Mouse (Mus musculus): ENCODE measurements around the gene Ttc6. TPM values are rescaled to one million over a fixed set of nuclear protein-coding genes. Genes with fewer than 3 reads are reported as not detected.
A peak's percentile ranks its signal among the peaks of the same experiment; 100 is the strongest.

Gene Ttc6
- polyA plus RNA-seq, 1 experiment: not detected

DNA sequence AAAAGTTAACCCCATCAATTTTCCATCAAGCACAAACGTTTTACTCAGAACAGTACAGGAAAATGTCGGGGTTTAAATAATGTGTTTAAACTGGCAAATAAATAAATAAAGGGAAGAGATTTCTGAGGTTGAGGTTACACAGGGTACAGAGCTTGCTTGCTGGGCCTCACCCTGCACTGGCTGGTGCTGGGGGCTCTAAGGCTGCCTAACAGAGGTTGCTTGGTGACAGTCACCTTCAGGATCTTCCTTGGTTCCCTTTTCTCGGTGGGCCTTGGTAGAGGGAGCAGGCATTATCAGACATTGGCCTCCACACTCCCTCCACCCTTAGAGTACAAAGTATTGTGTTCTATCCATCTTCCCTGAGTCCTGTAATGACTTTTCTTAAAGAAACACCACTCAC lies 11.6 kb upstream of the Ttc6 start:
- peaks cover 4% of the 10 kb centered on the region for H3K9me3 ChIP-seq
- no peak overlapping the region for H3K4me3 ChIP-seq (replicated peaks)
- peaks cover 72% of the 10 kb centered on the region for H3K27me3 ChIP-seq (replicated peaks)

DNA sequence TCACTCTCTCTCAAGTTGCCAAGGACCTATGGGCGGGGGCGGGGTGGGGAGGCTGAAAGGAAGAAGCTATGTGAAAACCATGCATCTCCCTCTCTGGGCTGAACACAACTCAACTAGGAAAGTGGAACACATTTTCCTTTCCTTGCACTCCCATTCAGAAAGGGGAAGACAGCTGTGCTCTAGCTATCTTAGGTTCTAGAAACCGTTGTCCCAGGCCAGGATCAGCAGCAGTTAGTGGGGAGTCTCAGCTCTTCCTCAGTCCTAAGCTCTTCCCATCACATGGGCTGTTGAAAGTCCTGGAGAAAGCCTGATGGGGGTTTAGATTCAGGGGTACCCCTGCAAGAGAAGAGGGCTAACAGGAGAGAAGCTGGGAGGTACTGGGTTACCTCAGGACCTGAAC lies 9.8 kb upstream of the Ttc6 start:
- peaks cover 17% of the 10 kb centered on the region for H3K4me1 ChIP-seq
- H3K27me3 ChIP-seq (replicated peaks): peaks cover 57% of the 10 kb centered on the region
- peaks cover 2% of the 10 kb centered on the region for H3K9me3 ChIP-seq
- no peak overlapping the region for H3K4me3 ChIP-seq (replicated peaks)
- no peaks in the 10 kb centered on the region for H3K36me3 ChIP-seq (replicated peaks; ENCODE audit: low read length)
- TF ChIP-seq GATA1 (IDR thresholded peaks at IDR 0.05; ENCODE audit: borderline replicate concordance, low read length) (no peak), FLI1 (IDR thresholded peaks at IDR 0.05; ENCODE audit: low read length) (no peak)

More for the DNA sequence above, 11.6 kb upstream of the Ttc6 start:
- Histone ChIP-seq H3K4me1 (peaks cover 31% of the 10 kb centered on the region), H3K36me3 (replicated peaks; ENCODE audit: low read length) (no peaks in the 10 kb centered on the region)
- no peak for TF ChIP-seq GATA1 (IDR thresholded peaks at IDR 0.05; ENCODE audit: borderline replicate concordance, low read length)
- no peak for TF ChIP-seq FLI1 (IDR thresholded peaks at IDR 0.05; ENCODE audit: low read length)

DNA sequence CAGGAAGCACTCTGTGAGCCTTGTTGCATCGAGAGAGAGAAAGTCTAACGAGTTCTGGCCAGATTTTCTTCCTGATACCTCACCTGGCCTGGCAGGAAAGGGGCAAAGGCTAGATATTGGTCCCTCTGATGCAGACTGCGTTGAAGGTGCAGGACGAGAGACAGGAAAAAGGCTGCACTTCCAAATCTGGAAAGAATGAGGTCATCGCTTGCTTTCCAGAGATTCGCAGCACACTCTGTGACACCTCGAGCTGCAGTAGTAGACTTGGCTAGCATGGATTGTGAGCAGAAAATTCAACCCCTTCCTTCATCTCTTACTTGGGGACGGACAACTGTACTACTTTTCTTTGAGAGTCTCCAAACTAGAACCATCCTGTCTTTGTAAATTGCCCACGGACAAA lies 7.9 kb downstream of the Ttc6 start:
- no peaks in the 10 kb centered on the region for H3K36me3 ChIP-seq (replicated peaks; ENCODE audit: low read length)
- H3K9me3 ChIP-seq: peaks cover 11% of the 10 kb centered on the region
- peaks cover 7% of the 10 kb centered on the region; the same call in 1 of the 2 replicates for H3K4me1 ChIP-seq
- H3K27me3 ChIP-seq (replicated peaks): peaks cover 15% of the 10 kb centered on the region
- TF ChIP-seq FLI1 (IDR thresholded peaks at IDR 0.05; ENCODE audit: low read length) (no peak), GATA1 (IDR thresholded peaks at IDR 0.05; ENCODE audit: borderline replicate concordance, low read length) (no peak)
- no peak overlapping the region for H3K4me3 ChIP-seq (replicated peaks)

DNA sequence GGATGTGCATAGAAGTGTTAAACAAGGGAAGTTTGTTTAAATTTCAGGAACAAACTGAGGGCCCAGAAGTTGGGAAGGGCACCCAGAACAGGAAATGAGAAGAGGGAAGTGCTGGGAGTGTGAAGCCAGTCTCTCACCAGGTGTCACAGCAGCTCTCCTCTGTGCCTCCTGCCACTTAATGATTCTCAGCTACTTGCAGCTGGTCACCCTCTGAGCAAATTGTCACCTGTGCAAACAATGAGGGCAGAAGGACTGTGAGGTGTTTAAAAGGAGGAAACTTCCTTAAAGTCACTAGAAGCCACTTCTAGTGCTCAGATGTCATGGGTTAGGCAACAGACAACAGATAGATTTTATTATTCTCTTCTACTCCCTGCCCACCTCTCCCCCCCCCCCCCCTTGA lies 8.5 kb downstream of the Ttc6 start:
- Histone ChIP-seq H3K9me3 (peaks cover 11% of the 10 kb centered on the region), H3K27me3 (replicated peaks) (peaks cover 15% of the 10 kb centered on the region)
- TF ChIP-seq FLI1 (IDR thresholded peaks at IDR 0.05; ENCODE audit: low read length) (no peak), GATA1 (IDR thresholded peaks at IDR 0.05; ENCODE audit: borderline replicate concordance, low read length) (no peak)

DNA sequence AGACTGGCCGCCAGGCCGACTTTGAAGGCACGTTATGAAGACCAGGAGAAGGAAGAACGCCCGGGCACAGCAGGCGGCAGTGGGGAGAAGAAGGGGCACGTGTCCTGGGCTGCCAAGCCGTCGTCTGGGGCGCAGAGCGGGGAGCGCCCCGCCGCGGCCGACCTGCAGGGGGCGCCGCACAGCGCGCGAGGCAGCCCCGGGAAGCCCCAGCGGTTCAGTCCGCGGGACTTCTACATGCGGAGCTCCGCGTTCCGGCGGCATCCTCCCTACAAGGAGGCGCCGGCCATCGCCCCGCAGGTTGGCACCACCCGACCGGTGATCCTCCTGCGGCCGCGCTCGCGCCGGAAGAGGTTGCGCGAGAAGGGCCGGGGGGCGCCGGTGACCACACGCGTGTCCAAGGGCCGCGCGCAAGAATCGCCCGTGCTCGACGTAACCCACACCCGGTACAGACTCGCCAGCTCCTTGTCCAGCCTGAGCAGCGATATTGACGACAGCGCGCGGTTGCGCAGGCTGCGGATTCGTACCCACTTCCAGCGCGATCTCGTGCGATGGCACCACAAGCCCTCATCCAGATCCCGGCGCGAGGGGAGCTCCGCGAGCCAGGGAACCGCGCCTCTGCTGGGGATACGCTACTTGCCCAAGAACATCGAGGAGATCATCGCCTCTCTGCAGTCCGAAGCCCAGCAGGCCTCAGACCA lies 12.2 kb downstream of the Ttc6 start:
- Histone ChIP-seq H3K9me3 (peaks cover 26% of the 10 kb centered on the region), H3K36me3 (replicated peaks; ENCODE audit: low read length) (no peaks in the 10 kb centered on the region), H3K27me3 (replicated peaks) (peaks cover 13% of the 10 kb centered on the region), H3K4me1 (peaks cover 7% of the 10 kb centered on the region; the same call in 1 of the 2 replicates), H3K4me3 (replicated peaks) (peak overlapping the region; percentile 69)
- TF ChIP-seq FLI1 (IDR thresholded peaks at IDR 0.05; ENCODE audit: low read length): no peak
- TF ChIP-seq GATA1 (IDR thresholded peaks at IDR 0.05; ENCODE audit: borderline replicate concordance, low read length): no peak

More for the DNA sequence above, 8.5 kb downstream of the Ttc6 start:
- H3K4me3 ChIP-seq (replicated peaks): no peak overlapping the region
- peaks cover 7% of the 10 kb centered on the region; the same call in 1 of the 2 replicates for H3K4me1 ChIP-seq
- no peaks in the 10 kb centered on the region for H3K36me3 ChIP-seq (replicated peaks; ENCODE audit: low read length)

DNA sequence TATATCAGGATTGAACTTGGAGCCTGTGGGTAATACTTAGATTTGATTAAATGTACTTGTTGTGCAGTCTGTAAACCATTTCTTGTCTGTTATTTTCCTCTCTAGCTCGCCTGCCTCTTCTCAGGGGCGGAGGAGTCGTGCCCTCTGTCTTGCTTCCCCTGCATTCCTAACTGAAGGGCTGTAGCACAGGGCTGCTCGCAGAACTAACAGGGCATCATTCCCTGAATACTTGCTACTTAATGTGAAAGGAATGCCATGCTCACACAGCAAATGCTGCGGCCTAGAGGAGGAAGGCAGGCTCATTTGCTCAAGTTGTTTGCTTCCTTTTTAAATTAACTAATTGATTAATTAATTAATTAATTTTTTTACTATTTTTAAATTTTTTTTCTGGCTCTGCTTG lies 43.7 kb downstream of the Ttc6 start:
- H3K36me3 ChIP-seq (replicated peaks; ENCODE audit: low read length): no peaks in the 10 kb centered on the region
- TF ChIP-seq GATA1 (IDR thresholded peaks at IDR 0.05; ENCODE audit: borderline replicate concordance, low read length) (no peak), FLI1 (IDR thresholded peaks at IDR 0.05; ENCODE audit: low read length) (no peak)
- no peak overlapping the region for H3K4me3 ChIP-seq (replicated peaks)
- H3K4me1 ChIP-seq: no peaks in the 10 kb centered on the region
- no peaks in the 10 kb centered on the region for H3K9me3 ChIP-seq
- H3K27me3 ChIP-seq (replicated peaks): no peaks in the 10 kb centered on the region

DNA sequence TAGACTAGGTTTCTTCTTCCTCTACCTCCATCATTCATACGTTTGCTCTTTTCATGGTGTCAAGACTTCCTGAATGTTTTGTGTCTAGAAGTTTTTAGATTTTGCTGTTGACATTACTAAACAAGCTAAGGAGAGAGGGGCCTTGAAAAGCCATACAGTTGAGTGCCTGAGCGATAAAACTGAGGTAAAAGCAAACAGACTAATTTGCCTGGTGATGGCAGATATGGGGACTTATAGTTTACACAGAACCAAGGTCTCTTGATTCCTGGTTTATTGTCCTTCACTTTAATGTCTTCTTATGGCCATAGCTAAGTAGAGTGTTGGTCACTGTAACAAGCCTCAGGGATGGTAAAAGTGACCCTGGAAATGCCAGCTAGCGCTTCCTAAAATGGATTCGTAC lies 51.2 kb downstream of the Ttc6 start:
- Histone ChIP-seq H3K27me3 (replicated peaks) (no peaks in the 10 kb centered on the region), H3K4me1 (no peaks in the 10 kb centered on the region)

DNA sequence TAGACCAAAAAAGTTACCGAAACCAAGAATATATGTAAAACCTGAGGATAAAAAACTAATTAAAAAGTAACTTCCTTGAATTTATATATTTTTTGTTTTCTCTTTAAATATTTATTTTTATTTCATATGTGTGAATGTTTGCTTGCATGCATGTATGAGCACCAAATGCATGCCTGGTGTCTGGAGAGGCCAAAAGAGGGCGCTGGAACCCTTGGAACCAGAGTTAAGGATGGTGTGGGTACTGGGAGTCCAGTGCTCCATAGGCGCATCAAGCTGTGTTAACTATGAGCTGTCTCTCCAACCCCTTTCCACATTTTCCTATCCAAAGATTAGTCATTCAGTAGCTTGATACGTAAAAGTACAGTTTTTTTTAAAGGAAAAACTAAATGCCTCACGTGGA lies 58.1 kb downstream of the Ttc6 start:
- Histone ChIP-seq H3K36me3 (replicated peaks; ENCODE audit: low read length) (no peaks in the 10 kb centered on the region), H3K9me3 (no peaks in the 10 kb centered on the region), H3K4me1 (no peaks in the 10 kb centered on the region), H3K27me3 (replicated peaks) (no peaks in the 10 kb centered on the region), H3K4me3 (replicated peaks) (no peak overlapping the region)
- TF ChIP-seq GATA1 (IDR thresholded peaks at IDR 0.05; ENCODE audit: borderline replicate concordance, low read length): no peak
- TF ChIP-seq FLI1 (IDR thresholded peaks at IDR 0.05; ENCODE audit: low read length): no peak

More for the DNA sequence above, 51.2 kb downstream of the Ttc6 start:
- no peak for TF ChIP-seq FLI1 (IDR thresholded peaks at IDR 0.05; ENCODE audit: low read length)
- no peak for TF ChIP-seq GATA1 (IDR thresholded peaks at IDR 0.05; ENCODE audit: borderline replicate concordance, low read length)
- Histone ChIP-seq H3K4me3 (replicated peaks) (no peak overlapping the region), H3K9me3 (no peaks in the 10 kb centered on the region), H3K36me3 (replicated peaks; ENCODE audit: low read length) (no peaks in the 10 kb centered on the region)

DNA sequence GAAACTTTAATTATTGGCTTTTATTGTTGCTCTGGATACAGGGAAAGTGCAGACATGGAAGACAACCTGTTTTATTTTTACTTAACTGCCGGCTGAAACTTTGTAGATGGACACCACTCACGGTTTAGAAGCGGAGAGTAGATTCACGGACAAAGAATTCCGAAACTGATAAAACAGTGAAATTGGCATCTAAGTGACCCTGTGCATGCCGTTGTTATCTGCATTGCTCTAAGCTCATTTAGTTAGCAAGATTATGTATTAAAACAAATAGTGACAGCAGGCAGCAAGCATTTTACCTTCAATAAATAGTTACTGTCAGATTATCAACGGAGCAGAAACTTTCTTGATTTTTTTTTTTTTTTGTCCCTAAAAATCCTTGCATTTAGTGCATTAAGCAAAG lies 59.4 kb downstream of the Ttc6 start:
- no peaks in the 10 kb centered on the region for H3K36me3 ChIP-seq (replicated peaks; ENCODE audit: low read length)
- TF ChIP-seq GATA1 (IDR thresholded peaks at IDR 0.05; ENCODE audit: borderline replicate concordance, low read length) (no peak), FLI1 (IDR thresholded peaks at IDR 0.05; ENCODE audit: low read length) (no peak)
- no peaks in the 10 kb centered on the region for H3K27me3 ChIP-seq (replicated peaks)
- no peaks in the 10 kb centered on the region for H3K9me3 ChIP-seq
- H3K4me1 ChIP-seq: no peaks in the 10 kb centered on the region
- H3K4me3 ChIP-seq (replicated peaks): no peak overlapping the region

DNA sequence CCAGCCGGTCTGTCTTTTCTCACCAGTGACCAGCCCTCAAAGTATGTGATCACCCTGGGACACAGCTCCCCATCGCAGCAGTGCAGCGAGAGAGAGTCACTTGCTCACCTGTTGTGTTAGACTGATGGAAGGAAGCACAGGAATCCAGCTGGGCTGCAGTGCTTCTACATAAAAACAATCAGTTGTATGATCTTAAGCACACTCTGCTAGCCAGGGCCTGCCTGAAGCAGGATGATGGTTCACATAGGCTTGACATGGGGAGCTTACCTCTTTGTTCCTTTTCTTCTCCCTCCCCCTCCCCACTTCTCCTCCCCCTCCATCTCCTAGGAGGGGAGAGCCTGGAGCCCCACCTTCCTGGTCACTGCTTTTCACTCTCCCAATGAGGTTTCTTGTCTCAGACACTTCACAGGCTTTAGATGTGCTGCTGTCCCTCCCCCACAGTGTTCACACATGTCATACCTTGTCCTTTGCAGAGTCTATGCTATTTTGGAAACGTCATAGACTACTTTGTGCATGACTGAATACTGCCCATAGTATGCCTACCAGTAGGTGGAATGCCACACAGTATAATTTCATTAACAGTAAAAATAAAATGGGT lies 60.2 kb downstream of the Ttc6 start:
- no peak for TF ChIP-seq GATA1 (IDR thresholded peaks at IDR 0.05; ENCODE audit: borderline replicate concordance, low read length)
- H3K27me3 ChIP-seq (replicated peaks): no peaks in the 10 kb centered on the region
- H3K36me3 ChIP-seq (replicated peaks; ENCODE audit: low read length): no peaks in the 10 kb centered on the region
- no peaks in the 10 kb centered on the region for H3K9me3 ChIP-seq
- H3K4me1 ChIP-seq: no peaks in the 10 kb centered on the region
- no peak overlapping the region for H3K4me3 ChIP-seq (replicated peaks)

Measured in megakaryocyte, embryonic 14.5 days (primary cell).